Mouse (Mus musculus) spleen, adult 2 months (tissue): ENCODE results near the gene Erp27.

ENCODE experiments used
- CTCF ChIP-seq: fragments of 200-500 bp; IDR thresholded peaks from 2 replicates; pipeline ENCODE4 v1.5.1; 2011; ENCODE audit warnings: mild to moderate bottlenecking, inconsistent platforms; ENCODE audit not compliant: insufficient read depth, insufficient read length, insufficient replicate concordance; ENCODE audit errors: extremely low read depth
- POLR2A ChIP-seq: fragments of 200-500 bp; IDR thresholded peaks from 2 replicates; pipeline ENCODE4 v1.6.1; 2011; ENCODE audit warnings: low read depth, low read length, inconsistent platforms

GRCm38 (mm10) chr6:136903885-136904470 lies 18.0 kb downstream of the Erp27 start:
- TF ChIP-seq CTCF (no peak), POLR2A (no peak)
